Mouse (Mus musculus) megakaryocyte, embryonic 14.5 days (primary cell): Measurements from ENCODE around the gene Grik3. TPM values are rescaled to one million over a fixed set of nuclear protein-coding genes. Genes with fewer than 3 reads are reported as not detected.

Experiments used
- H3K27me3 ChIP-seq: replicated peaks from 2 replicates; pipeline ENCODE3; 2012; ENCODE audit warnings: inconsistent platforms
- H3K36me3 ChIP-seq: replicated peaks from 2 replicates; pipeline ENCODE3; 2012; ENCODE audit warnings: low read length, inconsistent platforms, mixed read lengths
- H3K4me1 ChIP-seq: 2 replicates; pipeline ENCODE4 v1.6.1; 2012; ENCODE audit warnings: inconsistent platforms
- H3K4me3 ChIP-seq: replicated peaks from 2 replicates; pipeline ENCODE3; 2012; ENCODE audit warnings: moderate library complexity, mild to moderate bottlenecking, inconsistent platforms
- H3K9me3 ChIP-seq: 2 replicates; pipeline ENCODE4 v1.6.1; 2012; ENCODE audit warnings: inconsistent platforms
- FLI1 ChIP-seq: IDR thresholded peaks from 2 replicates; pipeline ENCODE4 v1.6.1; 2012; ENCODE audit warnings: low read length, inconsistent platforms, mixed read lengths
- GATA1 ChIP-seq: IDR thresholded peaks from 3 replicates; pipeline ENCODE4 v1.6.1; 2012; ENCODE audit warnings: mixed read lengths, low read length, inconsistent platforms, borderline replicate concordance
- polyA plus RNA-seq: library from polyadenylated mRNA; stranded (reverse); fragments of >175 nt; gene quantifications from 2 replicates; pipeline ENCODE4 v1.2.3, GENCODE M21; 2012; ENCODE audit warnings: low replicate concordance; ENCODE audit not compliant: insufficient read depth

The Grik3 gene
- polyA plus RNA-seq, 1 experiment = not detected

DNA sequence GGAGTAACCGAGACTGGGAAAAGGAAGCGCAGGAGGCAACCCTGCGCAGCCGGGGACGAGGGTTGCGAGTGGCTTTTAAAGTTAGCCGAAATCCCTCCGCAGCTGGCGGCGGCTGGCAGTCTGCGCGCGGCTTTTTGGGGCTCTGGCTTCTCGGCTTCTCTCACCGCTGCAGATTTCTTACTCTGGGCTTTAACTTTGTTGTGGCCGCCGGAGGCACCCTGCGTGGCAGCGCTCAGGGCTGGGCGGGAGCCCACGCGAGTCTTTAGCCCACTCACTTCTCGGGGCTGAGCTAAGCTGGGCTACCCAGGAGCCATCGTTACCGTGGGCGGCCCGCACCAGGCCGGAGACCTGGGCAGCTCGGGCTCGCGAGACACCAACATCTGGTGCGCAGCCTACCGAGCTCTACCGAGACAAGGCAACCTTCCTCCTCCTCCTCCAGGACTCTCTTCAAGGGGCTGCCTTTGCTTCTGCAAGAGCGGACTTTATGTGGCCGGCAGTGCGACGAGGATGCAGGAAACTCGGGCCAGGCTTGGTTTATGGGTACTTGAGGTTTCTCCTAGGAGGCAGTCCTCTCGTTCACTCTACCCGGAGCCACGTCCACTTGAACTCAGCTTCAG lies 1.1 kb downstream of the Grik3 start:
- Histone ChIP-seq H3K36me3 (no peaks in the 10 kb centered on the region), H3K4me3 (no peak overlapping the region), H3K9me3 (no peaks in the 10 kb centered on the region), H3K27me3 (peaks cover 100% of the 10 kb centered on the region), H3K4me1 (no peaks in the 10 kb centered on the region)
- TF ChIP-seq FLI1 (no peak), GATA1 (no peak)

GRCm38 (mm10) chr4:125492122-125492505 lies 1.6 kb downstream of the Grik3 start:
- no peaks in the 10 kb centered on the region for H3K36me3 ChIP-seq
- TF ChIP-seq FLI1 (no peak), GATA1 (no peak)
- H3K4me1 ChIP-seq = no peaks in the 10 kb centered on the region
- H3K27me3 ChIP-seq = peaks cover 100% of the 10 kb centered on the region
- H3K4me3 ChIP-seq = no peak overlapping the region
- no peaks in the 10 kb centered on the region for H3K9me3 ChIP-seq

- no peaks in the 10 kb centered on the region for H3K9me3 ChIP-seq
- H3K4me1 ChIP-seq = peaks cover 3% of the 10 kb centered on the region
- H3K27me3 ChIP-seq = peaks cover 100% of the 10 kb centered on the region
- H3K36me3 ChIP-seq = no peaks in the 10 kb centered on the region
- H3K4me3 ChIP-seq = no peak overlapping the region
- no peak for TF ChIP-seq GATA1
- TF ChIP-seq FLI1 = no peak
Observed at GRCm38 (mm10) chr4:125492706-125493105, 2.2 kb downstream of the Grik3 start.

- no peaks in the 10 kb centered on the region for H3K36me3 ChIP-seq
- no peaks in the 10 kb centered on the region for H3K9me3 ChIP-seq
- H3K4me1 ChIP-seq = peaks cover 7% of the 10 kb centered on the region
- TF ChIP-seq GATA1 = no peak
- TF ChIP-seq FLI1 = no peak
- H3K27me3 ChIP-seq = peaks cover 100% of the 10 kb centered on the region
- no peak overlapping the region for H3K4me3 ChIP-seq
Observed at GRCm38 (mm10) chr4:125493124-125493523, 2.6 kb downstream of the Grik3 start.

- no peak for TF ChIP-seq FLI1
- no peak for TF ChIP-seq GATA1
- no peaks in the 10 kb centered on the region for H3K9me3 ChIP-seq
- peaks cover 11% of the 10 kb centered on the region for H3K4me1 ChIP-seq
- no peaks in the 10 kb centered on the region for H3K36me3 ChIP-seq
- no peak overlapping the region for H3K4me3 ChIP-seq
- H3K27me3 ChIP-seq = peaks cover 93% of the 10 kb centered on the region
Observed at GRCm38 (mm10) chr4:125495477-125495876, 5.0 kb downstream of the Grik3 start.

DNA sequence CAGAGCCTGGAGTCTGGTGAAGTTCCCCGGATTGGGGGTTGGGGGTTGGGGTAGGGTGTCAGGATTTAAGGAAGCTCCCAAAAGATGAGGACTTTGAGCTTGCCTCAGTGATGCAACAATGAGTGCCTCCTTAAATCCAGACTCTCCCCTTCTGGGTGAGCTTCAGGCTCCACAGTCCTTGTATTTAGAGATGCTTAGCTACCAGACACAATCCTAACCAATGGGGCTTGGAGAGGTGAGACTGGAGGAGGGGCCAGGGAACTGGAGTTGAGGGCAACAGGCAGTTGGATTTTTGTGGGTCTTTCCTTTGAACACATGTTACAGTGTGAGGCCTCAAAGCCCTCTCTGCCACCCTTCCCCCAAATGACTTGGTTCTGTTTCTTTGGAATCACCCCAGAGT lies 6.5 kb downstream of the Grik3 start:
- H3K27me3 ChIP-seq = peaks cover 92% of the 10 kb centered on the region
- H3K9me3 ChIP-seq = no peaks in the 10 kb centered on the region
- no peak overlapping the region for H3K4me3 ChIP-seq
- TF ChIP-seq FLI1 (no peak), GATA1 (no peak)
- peaks cover 16% of the 10 kb centered on the region for H3K4me1 ChIP-seq
- no peaks in the 10 kb centered on the region for H3K36me3 ChIP-seq

DNA sequence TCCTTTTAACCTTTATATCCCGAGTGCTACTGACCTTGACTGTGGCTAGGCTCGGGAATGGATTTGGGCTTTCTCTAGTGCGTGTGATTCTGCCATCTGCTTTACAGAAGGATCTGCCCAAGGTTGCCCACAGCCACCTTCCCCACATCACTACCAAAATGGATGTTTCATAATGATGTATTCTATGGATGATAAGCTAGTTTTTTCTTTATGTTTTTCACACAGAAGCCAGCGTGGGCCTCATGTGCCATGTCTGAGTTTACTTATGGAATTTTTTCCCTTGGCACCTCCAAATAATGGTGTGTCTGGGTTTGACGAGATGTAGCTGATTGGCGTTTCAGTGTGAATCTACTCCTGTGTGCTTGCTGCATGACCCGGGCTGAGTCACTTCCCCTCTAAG lies 7.0 kb downstream of the Grik3 start:
- TF ChIP-seq FLI1 (no peak), GATA1 (no peak)
- peaks cover 89% of the 10 kb centered on the region for H3K27me3 ChIP-seq
- H3K9me3 ChIP-seq = no peaks in the 10 kb centered on the region
- no peaks in the 10 kb centered on the region for H3K36me3 ChIP-seq
- peaks cover 16% of the 10 kb centered on the region for H3K4me1 ChIP-seq
- H3K4me3 ChIP-seq = no peak overlapping the region

- Histone ChIP-seq H3K27me3 (peaks cover 80% of the 10 kb centered on the region), H3K4me1 (peaks cover 16% of the 10 kb centered on the region), H3K4me3 (no peak overlapping the region), H3K36me3 (no peaks in the 10 kb centered on the region), H3K9me3 (no peaks in the 10 kb centered on the region)
- no peak for TF ChIP-seq GATA1
- TF ChIP-seq FLI1 = no peak
Observed at GRCm38 (mm10) chr4:125498866-125499265, 8.4 kb downstream of the Grik3 start.

- Histone ChIP-seq H3K9me3 (no peaks in the 10 kb centered on the region), H3K27me3 (peaks cover 47% of the 10 kb centered on the region)
- TF ChIP-seq FLI1 = no peak
- TF ChIP-seq GATA1 = no peak
Observed at GRCm38 (mm10) chr4:125502861-125503260, 12.4 kb downstream of the Grik3 start.

GRCm38 (mm10) chr4:125512434-125512833 lies 21.9 kb downstream of the Grik3 start:
- Histone ChIP-seq H3K4me3 (no peak overlapping the region), H3K9me3 (no peaks in the 10 kb centered on the region), H3K27me3 (peaks cover 59% of the 10 kb centered on the region), H3K36me3 (no peaks in the 10 kb centered on the region), H3K4me1 (no peaks in the 10 kb centered on the region)
- TF ChIP-seq GATA1 = no peak
- TF ChIP-seq FLI1 = no peak

More at GRCm38 (mm10) chr4:125502861-125503260, 12.4 kb downstream of the Grik3 start:
- Histone ChIP-seq H3K4me3 (no peak overlapping the region), H3K4me1 (peaks cover 11% of the 10 kb centered on the region), H3K36me3 (no peaks in the 10 kb centered on the region)

GRCm38 (mm10) chr4:125515646-125516045 lies 25.1 kb downstream of the Grik3 start:
- Histone ChIP-seq H3K4me3 (no peak overlapping the region), H3K9me3 (no peaks in the 10 kb centered on the region), H3K27me3 (peaks cover 40% of the 10 kb centered on the region), H3K36me3 (no peaks in the 10 kb centered on the region), H3K4me1 (no peaks in the 10 kb centered on the region)
- no peak for TF ChIP-seq GATA1
- no peak for TF ChIP-seq FLI1
